Mouse (Mus musculus): Measurements from ENCODE around the gene Gtsf1.

DNA sequence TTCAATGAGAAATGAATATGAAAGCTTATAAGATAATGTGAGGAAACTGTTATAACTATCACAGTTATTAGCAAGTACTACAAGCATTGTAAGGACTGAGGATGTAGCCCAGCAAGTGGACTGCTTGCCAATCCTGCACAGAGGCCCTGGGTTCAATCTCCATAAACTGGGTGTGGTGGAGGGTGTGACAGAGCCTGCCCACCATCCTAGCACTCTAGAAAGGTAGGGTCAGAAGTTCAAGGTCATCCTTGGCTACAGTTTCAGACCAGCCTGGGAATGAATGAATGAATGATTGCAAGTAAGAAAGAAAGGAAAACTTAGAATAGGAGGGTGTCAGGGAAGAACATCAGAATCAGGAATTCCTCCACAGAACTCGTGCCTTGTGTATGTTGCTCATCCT lies 66.5 kb downstream of the Gtsf1 start:
- no peak for TF ChIP-seq E2F4 (IDR thresholded peaks at IDR 0.05; ENCODE audit: insufficient read depth)
- no peak for TF ChIP-seq REST (IDR thresholded peaks at IDR 0.05; ENCODE audit: insufficient read depth, insufficient read length)
- TF ChIP-seq POLR2A (IDR thresholded peaks at IDR 0.05; ENCODE audit: insufficient read length, low read depth): no peak
